Mouse (Mus musculus) MN1 (cell line): ENCODE measurements around the gene Gm13275.
A peak's percentile ranks its signal among the peaks of the same experiment; 100 is the strongest.
"Not testable (repeated sequence)": the region's sequence is repeated elsewhere in the genome, so short reads cannot be mapped to it uniquely, and the experiment has no call there.

Source experiments
- DNase-seq: peaks from one replicate; pipeline ENCODE4 v3.0.0-alpha.2; 2016; ENCODE audit warnings: low spot score

The Gm13275 gene

DNA sequence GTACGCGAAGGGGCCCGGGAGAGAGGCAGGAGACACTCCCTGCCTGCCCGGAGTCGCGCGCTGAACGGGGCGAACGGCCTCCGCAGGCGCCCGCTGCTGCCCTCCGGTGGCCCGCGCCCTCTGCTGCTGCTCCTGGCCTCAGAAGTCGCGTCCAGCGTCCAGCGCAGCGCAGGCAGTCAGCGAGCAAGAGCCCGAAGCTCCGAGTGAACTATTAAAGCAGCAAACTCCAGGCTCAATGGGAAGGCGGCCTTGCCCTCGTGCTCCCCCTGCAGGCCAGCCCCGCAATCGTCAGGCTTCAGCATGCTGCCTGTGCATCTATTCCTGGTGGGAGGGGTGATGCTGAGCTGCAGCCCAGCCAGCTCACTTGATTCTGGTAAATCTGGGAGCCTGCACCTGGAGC, 2.8 kb downstream of the Gm13275 start, which contains the start of gene Gm13279:
Gene Gm13279 (plus strand): TSS at position 301 of the 400 bp plus-strand sequence.
- DNase-seq, result not testable (repeated sequence)

DNA sequence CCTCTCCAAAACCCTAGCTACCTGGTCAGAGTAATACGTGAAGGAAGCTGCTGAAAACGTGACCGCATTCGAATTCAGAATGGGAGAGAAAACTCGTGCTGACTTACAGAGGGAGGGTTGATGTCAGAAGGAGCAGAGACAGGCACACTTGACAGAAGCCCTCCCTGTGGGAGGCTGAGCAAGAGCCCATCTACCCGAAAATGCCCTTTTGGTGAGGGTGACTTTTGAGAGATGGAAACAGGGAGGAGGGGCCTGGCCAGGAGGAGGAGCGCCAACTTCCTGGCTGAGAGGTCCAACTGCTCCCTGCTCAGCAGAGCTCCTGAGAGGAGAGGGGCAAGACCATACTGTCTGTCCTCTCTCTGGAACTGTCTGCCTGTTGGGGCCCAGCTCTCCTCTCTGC, 5.1 kb downstream of the Gm13275 start, which contains the start of gene Gm13285:
Gene Gm13285 (plus strand): TSS at position 301 of the 400 bp plus-strand sequence.
- not testable (repeated sequence) for DNase-seq

DNA sequence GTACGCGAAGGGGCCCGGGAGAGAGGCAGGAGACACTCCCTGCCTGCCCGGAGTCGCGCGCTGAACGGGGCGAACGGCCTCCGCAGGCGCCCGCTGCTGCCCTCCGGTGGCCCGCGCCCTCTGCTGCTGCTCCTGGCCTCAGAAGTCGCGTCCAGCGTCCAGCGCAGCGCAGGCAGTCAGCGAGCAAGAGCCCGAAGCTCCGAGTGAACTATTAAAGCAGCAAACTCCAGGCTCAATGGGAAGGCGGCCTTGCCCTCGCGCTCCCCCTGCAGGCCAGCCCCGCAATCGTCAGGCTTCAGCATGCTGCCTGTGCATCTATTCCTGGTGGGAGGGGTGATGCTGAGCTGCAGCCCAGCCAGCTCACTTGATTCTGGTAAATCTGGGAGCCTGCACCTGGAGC, 8.7 kb downstream of the Gm13275 start, which contains the start of gene Gm13287:
Gene Gm13287 (plus strand): TSS at position 301 of the 400 bp plus-strand sequence.
- DNase-seq, result not testable (repeated sequence)

DNA sequence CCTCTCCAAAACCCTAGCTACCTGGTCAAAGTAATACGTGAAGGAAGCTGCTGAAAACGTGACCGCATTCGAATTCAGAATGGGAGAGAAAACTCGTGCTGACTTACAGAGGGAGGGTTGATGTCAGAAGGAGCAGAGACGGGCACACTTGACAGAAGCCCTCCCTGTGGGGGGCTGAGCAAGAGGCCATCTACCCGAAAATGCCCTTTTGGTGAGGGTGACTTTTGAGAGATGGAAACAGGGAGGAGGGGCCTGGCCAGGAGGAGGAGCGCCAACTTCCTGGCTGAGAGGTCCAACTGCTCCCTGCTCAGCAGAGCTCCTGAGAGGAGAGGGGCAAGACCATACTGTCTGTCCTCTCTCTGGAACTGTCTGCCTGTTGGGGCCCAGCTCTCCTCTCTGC, 10.9 kb downstream of the Gm13275 start, which contains the start of gene Gm13288:
Gene Gm13288 (plus strand): TSS at position 301 of the 400 bp plus-strand sequence.
- not testable (repeated sequence) for DNase-seq

DNA sequence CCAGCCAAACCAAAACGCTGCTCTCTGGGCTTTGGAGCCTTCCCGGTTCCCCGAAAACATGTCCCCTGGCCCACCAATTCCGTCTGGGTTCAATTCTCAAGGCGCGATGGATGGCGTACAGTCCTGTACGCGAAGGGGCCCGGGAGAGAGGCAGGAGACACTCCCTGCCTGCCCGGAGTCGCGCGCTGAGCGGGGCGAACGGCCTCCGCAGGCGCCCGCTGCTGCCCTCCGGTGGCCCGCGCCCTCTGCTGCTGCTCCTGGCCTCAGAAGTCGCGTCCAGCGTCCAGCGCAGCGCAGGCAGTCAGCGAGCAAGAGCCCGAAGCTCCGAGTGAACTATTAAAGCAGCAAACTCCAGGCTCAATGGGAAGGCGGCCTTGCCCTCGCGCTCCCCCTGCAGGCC, 11.5 kb downstream of the Gm13275 start:
- not testable (repeated sequence) for DNase-seq

DNA sequence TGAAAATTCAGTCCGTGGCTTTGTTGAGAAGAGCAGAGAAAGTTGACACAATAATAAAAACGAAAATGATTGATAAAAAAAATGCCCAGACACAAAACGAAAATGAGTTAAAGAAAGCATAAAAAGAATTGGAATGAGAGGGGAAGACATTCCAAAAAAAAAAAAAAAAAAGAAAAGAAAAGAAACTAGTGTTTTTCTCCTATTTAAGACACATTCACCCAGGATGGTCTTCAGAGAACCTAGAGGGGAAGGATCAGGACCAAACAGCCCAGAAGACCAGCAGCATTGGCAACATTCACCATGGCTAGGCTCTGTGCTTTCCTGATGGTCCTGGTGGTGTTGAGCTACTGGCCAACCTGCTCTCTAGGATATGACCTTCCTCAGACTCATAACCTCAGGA, 21.6 kb downstream of the Gm13275 start, which contains the start of gene Ifna7:
Gene Ifna7 (plus strand): TSS at position 301 of the 400 bp plus-strand sequence.
- no peak for DNase-seq

DNA sequence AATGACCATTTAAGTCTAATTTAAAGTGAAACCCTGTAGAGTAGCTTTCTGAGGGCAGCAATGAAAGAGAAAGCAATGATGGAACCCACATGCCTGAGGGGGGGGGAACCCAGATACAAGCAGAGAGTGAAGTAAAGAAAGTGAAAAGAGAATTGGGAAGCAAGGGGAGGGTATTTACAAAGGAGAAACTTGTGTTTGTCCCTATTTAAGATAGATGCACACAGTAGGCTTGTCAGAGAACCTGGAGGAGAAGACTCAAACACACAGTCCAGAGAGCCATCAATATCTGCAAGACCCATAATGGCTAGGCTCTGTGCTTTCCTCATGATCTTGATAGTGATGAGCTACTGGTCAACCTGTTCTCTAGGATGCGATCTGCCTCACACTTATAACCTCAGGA, 25.4 kb downstream of the Gm13275 start, which contains the start of gene Ifna11:
Gene Ifna11 (plus strand): TSS at position 301 of the 400 bp plus-strand sequence.
- DNase-seq, result no peak

DNA sequence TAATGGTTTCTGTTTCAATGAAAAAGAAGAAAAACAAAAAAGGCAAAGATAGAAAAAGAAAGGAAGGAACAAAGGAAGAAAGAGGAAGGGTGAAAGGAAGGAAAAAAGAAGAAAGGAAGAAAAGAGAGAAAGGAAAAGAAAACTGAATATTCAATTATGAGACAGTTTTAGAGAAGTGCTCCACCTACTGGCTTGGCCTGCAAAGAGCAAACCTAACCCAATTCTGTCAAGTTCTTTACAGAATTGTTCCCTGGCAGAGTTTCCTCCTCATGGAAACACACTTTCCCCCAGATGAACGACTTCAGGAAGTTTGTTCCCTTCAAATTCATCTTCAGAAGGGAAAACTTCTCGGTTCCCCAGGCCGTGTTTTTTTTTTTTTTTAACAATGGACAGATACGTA, 28.7 kb downstream of the Gm13275 start:
- DNase-seq, result peak; percentile 10

DNA sequence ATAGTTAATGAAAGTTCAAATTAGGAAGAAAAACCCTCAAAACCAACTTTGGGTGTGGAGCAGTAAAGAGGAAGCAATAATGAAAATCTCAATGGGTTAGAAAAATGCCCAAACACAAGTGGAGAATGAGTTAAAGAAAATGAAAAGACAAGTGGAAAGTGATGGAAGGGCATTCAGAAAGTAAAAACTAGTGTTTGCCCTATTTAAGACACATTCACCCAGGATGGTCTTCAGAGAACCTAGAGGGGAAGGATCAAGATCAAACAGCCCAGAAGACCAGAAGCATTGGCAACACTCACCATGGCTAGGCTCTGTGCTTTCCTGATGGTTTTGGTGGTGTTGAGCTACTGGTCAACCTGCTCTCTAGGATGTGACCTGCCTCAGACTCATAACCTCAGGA, 32.8 kb downstream of the Gm13275 start, which contains the start of gene Ifna6:
Gene Ifna6 (plus strand): TSS at position 301 of the 400 bp plus-strand sequence.
- not testable (repeated sequence) for DNase-seq

DNA sequence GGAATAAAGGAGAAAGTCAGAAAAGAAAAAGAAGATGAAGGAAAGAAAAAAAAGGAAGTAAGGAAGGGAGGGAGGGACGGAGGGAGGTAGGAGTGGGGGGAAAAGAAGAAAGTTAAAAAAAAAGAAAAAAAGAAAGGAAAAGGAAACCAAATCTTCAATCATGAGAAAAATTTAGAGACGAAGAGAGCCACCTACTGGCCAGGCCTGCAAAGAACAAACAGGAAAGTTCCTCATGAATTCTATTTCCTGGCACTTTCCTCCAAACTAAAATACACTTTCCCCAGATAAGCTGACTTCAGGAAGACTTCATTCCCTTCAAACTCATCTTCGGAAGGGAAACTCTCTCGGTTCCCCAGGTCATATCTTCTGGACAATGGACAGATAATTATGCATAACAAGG, 36.2 kb downstream of the Gm13275 start:
- no peak for DNase-seq

DNA sequence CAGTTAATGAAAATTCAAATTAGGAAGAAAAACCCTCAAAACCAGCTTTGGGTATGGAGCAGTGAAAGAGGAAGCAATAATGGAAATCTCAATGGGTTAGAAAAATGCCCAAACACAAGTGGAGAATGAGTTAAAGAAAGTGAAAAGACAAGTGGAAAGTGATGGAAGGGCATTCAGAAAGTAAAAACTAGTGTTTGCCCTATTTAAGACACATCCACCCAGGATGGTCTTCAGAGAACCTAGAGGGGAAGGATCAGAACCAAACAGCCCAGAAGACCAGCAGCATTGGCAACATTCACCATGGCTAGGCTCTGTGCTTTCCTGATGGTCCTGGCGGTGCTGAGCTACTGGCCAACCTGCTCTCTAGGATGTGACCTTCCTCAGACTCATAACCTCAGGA, 40.9 kb downstream of the Gm13275 start, which contains the start of gene Ifna5:
Gene Ifna5 (plus strand): TSS at position 301 of the 400 bp plus-strand sequence.
- DNase-seq, result not testable (repeated sequence)

DNA sequence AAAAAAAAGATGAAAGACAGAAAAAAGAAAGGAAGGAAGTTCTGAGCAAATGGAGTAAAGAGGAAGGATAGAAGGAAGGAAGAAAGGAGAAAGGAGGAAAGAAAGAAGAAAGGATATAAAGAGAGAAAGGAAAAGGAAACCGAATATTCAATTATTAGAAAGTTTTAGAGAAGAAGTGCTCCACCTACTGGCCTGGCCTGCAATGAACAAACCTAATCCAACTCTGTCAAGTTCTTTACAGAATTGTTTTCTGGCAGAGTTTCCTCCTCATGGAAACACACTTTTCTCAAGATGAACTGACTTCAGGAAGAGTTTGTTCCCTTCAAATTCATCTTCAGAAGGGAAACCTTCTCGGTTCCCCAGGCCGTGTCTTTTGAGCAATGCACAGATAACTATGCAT, 44.5 kb downstream of the Gm13275 start:
- DNase-seq, result no peak

DNA sequence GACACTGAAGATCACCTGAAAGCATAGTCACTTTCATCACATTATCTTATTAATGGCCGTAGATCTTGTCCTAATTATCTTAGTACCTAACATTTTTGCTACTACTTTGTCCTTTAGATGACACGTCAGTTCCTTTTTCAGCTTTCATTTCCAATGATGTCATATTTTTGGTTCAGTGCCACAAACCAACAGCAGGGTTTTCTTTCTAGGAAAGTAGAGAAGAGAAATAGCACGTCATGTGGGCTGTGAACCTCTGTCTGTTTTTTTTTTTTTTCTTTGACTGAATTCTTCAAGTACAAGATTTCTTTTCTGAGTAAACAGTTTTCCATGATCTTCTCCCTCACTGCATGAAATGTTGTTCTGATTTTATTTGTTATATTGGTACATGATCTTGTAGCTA, 45.8 kb downstream of the Gm13275 start:
- DNase-seq, result no peak

DNA sequence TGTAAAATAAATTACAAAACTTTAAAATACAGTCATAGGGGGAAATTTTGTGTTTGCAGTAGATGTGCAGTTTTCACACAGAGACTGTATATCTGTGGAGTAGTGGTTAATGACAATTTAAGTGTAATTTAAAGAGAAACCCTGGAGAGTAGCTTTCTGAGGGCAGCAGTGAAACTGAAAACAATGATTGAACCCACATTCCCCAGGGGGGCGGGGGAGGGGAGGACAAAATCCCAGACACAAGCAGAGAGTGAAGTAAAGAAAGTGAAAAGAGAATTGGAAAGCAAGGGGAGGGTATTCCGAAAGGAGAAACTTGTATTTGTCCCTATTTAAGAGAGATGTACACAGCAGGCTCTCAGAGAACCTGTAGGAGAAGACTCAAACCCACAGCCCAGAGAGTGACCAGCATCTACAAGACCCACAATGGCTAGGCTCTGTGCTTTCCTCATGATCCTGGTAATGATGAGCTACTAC, 47.2 kb downstream of the Gm13275 start, which contains the start of gene Ifna4:
Gene Ifna4 (plus strand): TSS at position 424 of the 474 bp plus-strand sequence.
- no peak for DNase-seq
